Mouse (Mus musculus) stomach, postnatal 0 days (tissue): ENCODE measurements around the gene Myo1c. TPM values are rescaled to one million over a fixed set of nuclear protein-coding genes. Genes with fewer than 3 reads are reported as not detected.

Source experiments
- ATAC-seq: fragments of 200-750 bp; cut with Nextera tagmentation; 2 replicates; pipeline ENCODE4 v1.8.0; 2017; ENCODE audit not compliant: low FRiP score, low TSS enrichment
- DNase-seq: peaks from one replicate; pipeline ENCODE4 v3.0.0-alpha.2; 2016; ENCODE audit warnings: low spot score
- H3K27ac ChIP-seq: fragments of 300-500 bp; sonication (generic); replicated peaks from 2 replicates; pipeline ENCODE4 v1.5.1; 2014; ENCODE audit warnings: mild to moderate bottlenecking, control low read depth
- H3K27me3 ChIP-seq: fragments of 300-500 bp; sonication (generic); 2 replicates; pipeline ENCODE4 v1.6.1; 2014; ENCODE audit warnings: low read length; ENCODE audit not compliant: control insufficient read depth, insufficient read depth
- H3K36me3 ChIP-seq: fragments of 300-500 bp; sonication (generic); 2 replicates; pipeline ENCODE4 v1.6.1; 2014; ENCODE audit warnings: low read length, mixed read lengths; ENCODE audit not compliant: control insufficient read depth, insufficient read depth
- H3K4me1 ChIP-seq: fragments of 300-500 bp; sonication (generic); replicated peaks from 2 replicates; pipeline ENCODE4 v1.6.1; 2014; ENCODE audit warnings: antibody characterized with exemption; ENCODE audit not compliant: control insufficient read depth, insufficient read depth
- H3K4me2 ChIP-seq: fragments of 300-500 bp; sonication (generic); replicated peaks from 2 replicates; pipeline ENCODE4 v1.6.1; 2014; ENCODE audit warnings: low read depth, mild to moderate bottlenecking, control low read depth, moderate library complexity
- H3K4me3 ChIP-seq: fragments of 300-500 bp; sonication (generic); 2 replicates; pipeline ENCODE4 v1.5.1; 2014; ENCODE audit warnings: low read depth, low read length, control low read depth
- H3K9ac ChIP-seq: fragments of 300-500 bp; sonication (generic); 2 replicates; pipeline ENCODE4 v1.6.1; 2014; ENCODE audit warnings: mild to moderate bottlenecking, low read length, control low read depth, mixed read lengths
- H3K9me3 ChIP-seq: fragments of 300-500 bp; sonication (generic); 2 replicates; pipeline ENCODE4 v1.6.1; 2016; ENCODE audit warnings: low read length; ENCODE audit not compliant: control insufficient read depth
- CTCF ChIP-seq: IDR thresholded peaks from 2 replicates; pipeline ENCODE4 v1.5.1; 2016; ENCODE audit warnings: antibody characterized with exemption, low read depth, mild to moderate bottlenecking, moderate library complexity
- EP300 ChIP-seq: optimal IDR thresholded peaks from 2 replicates; pipeline ENCODE3; 2016; ENCODE audit warnings: antibody characterized with exemption
- whole genome bisulfite sequencing: fragments of 180-500 bp; shearing (Covaris S2); extraction: QIAGEN DNeasy Blood & Tissue Kit; methylation state at CpG from one replicate; pipeline ENCODE4 v1.1.7; 2014; 5-methylcytosine and 5-hydroxymethylcytosine counted together
- polyA plus RNA-seq: library from polyadenylated mRNA; unstranded; fragments of >200 nt; fragmentation: Nextera tagmentation; extraction: Ambion mirVana; gene quantifications from 2 replicates; pipeline ENCODE4 v1.2.1, GENCODE M21; 2015

Myo1c gene
- polyA plus RNA-seq, 1 experiment from 2014 or later, result 41.9 TPM

GRCm38 (mm10) chr11:75668621-75669020 lies 18.3 kb downstream of the Myo1c start:
- peaks cover 49% of the 10 kb centered on the region for H3K36me3 ChIP-seq
- no peak for TF ChIP-seq CTCF
- TF ChIP-seq EP300, result no peak
- DNase-seq (no peak), ATAC-seq (no peak)
- no peak overlapping the region for H3K9ac ChIP-seq
- no peak overlapping the region for H3K4me2 ChIP-seq
- WGBS, result 83% methylated on average over 3 of the region's 3 CpGs
- no peaks in the 10 kb centered on the region for H3K4me1 ChIP-seq
- no peak overlapping the region for H3K4me3 ChIP-seq
- no peaks in the 10 kb centered on the region for H3K9me3 ChIP-seq
- H3K27ac ChIP-seq, result no peak overlapping the region
- H3K27me3 ChIP-seq, result no peaks in the 10 kb centered on the region

DNA sequence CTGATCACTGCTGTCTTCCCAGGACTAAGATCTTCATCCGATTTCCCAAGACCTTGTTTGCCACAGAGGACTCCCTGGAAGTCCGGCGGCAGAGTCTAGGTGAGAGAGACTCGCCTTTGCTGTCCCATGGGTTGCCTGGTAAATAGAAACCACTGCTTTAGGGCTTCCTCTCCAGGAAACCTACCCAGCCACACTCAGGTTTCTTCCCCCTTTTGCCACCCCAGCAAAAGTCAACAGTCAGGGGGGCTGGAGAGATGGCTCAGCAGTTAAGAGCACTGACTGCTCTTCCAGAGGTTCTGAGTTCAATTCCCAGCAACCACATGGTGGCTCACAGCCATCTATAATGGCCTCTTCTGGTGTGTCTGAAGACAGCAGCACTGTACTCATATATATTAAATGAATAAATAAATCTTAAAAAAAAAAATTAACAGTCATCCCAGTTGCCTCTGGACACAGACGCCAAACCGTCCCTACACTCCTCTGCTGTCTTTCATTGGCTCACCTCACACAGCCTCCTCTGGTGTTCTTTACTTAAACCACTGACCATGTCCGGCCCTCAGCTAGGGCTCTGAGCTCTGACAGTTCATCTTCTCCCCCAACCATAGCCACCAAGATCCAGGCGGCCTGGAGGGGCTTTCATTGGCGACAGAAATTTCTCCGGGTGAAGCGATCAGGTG lies 19.0 kb downstream of the Myo1c start:
- no peak for DNase-seq
- no peak overlapping the region for H3K9ac ChIP-seq
- H3K36me3 ChIP-seq, result peaks cover 47% of the 10 kb centered on the region
- H3K9me3 ChIP-seq, result no peaks in the 10 kb centered on the region
- WGBS, result 81% methylated on average over 11 of the region's 11 CpGs
- no peak for ATAC-seq
- no peak overlapping the region for H3K4me3 ChIP-seq
- no peaks in the 10 kb centered on the region for H3K27me3 ChIP-seq
- H3K27ac ChIP-seq, result no peak overlapping the region
- TF ChIP-seq EP300 (no peak), CTCF (no peak)
- no peak overlapping the region for H3K4me2 ChIP-seq
- H3K4me1 ChIP-seq, result no peaks in the 10 kb centered on the region

- peaks cover 45% of the 10 kb centered on the region for H3K36me3 ChIP-seq
- H3K9me3 ChIP-seq, result no peaks in the 10 kb centered on the region
- 88% methylated on average over 12 of the region's 12 CpGs for WGBS
- H3K4me3 ChIP-seq, result no peak overlapping the region
- ATAC-seq (no peak), DNase-seq (no peak)
- no peaks in the 10 kb centered on the region for H3K4me1 ChIP-seq
- H3K27ac ChIP-seq, result no peak overlapping the region
- TF ChIP-seq CTCF (no peak), EP300 (no peak)
- H3K9ac ChIP-seq, result no peak overlapping the region
- no peaks in the 10 kb centered on the region for H3K27me3 ChIP-seq
- no peak overlapping the region for H3K4me2 ChIP-seq
Measured at GRCm38 (mm10) chr11:75669853-75670200, 19.5 kb downstream of the Myo1c start.

DNA sequence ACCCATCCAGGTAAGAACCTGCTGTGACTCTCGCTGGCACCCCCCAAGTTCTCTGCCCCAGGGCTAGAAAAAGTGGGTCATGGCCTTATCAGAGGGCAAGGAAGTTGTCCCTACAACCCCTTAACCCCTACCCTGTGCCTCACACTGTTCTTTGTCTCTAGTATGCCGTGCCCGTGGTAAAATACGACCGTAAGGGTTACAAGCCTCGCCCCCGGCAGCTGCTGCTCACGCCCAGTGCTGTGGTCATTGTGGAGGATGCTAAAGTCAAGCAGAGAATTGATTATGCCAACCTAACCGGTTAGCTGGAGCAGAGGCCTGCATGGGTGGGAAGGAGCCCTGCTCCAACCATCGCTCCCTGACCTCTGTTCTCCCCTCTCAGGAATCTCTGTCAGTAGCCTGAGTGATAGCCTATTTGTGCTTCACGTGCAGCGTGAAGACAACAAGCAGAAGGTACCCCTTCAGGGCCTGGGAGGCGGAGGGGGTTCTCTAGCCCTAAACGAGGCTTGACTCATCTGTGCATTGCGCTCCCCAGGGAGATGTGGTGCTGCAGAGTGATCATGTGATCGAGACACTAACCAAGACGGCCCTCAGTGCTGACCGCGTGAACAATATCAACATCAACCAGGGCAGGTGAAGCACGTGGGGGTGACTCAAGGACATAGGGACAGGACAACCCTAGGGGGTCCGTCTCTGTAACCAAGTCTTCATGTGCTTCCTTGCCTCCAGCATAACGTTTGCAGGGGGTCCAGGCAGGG lies 21.3 kb downstream of the Myo1c start:
- 79% methylated on average over 22 of the region's 22 CpGs for WGBS
- H3K36me3 ChIP-seq, result peaks cover 42% of the 10 kb centered on the region
- TF ChIP-seq CTCF (no peak), EP300 (no peak)

DNA sequence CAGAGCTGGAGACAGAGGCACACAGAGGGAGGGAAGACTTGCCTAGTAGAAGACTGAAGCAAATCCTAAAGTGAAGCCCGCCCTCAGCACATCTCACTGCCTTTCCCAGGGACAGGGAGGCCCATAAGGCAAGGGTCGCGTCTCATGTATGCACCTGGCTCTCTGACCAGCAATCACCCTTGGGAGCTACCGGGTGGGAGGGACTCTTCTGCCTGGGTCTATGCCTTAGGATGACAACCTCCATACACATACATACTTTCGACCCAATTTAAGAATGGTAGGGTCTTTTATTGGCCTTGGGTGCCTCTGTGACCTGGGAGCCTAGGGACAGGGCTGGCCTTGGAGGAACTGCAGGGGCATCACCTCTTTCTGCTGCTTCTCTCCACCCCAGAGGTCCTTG lies 23.1 kb downstream of the Myo1c start:
- Histone ChIP-seq H3K9me3 (no peaks in the 10 kb centered on the region), H3K4me3 (no peak overlapping the region), H3K4me1 (no peaks in the 10 kb centered on the region), H3K4me2 (no peak overlapping the region), H3K27me3 (no peaks in the 10 kb centered on the region), H3K27ac (no peak overlapping the region), H3K9ac (no peak overlapping the region), H3K36me3 (peaks cover 32% of the 10 kb centered on the region)
- TF ChIP-seq CTCF, result no peak
- no peak for TF ChIP-seq EP300
- WGBS, result 89% methylated on average over 5 of the region's 5 CpGs
- DNase-seq, result no peak
- no peak for ATAC-seq

More for the DNA sequence above, 21.3 kb downstream of the Myo1c start:
- no peak overlapping the region for H3K4me2 ChIP-seq
- no peaks in the 10 kb centered on the region for H3K27me3 ChIP-seq
- no peak overlapping the region for H3K27ac ChIP-seq
- no peak overlapping the region for H3K4me3 ChIP-seq
- H3K9ac ChIP-seq, result no peak overlapping the region
- H3K9me3 ChIP-seq, result no peaks in the 10 kb centered on the region
- DNase-seq, result no peak
- no peak for ATAC-seq
- H3K4me1 ChIP-seq, result no peaks in the 10 kb centered on the region

GRCm38 (mm10) chr11:75674875-75675274 lies 24.6 kb downstream of the Myo1c start:
- no peak overlapping the region for H3K27ac ChIP-seq
- 62% methylated on average over 3 of the region's 3 CpGs for WGBS
- TF ChIP-seq CTCF (no peak), EP300 (no peak)
- H3K4me3 ChIP-seq, result no peak overlapping the region
- H3K27me3 ChIP-seq, result no peaks in the 10 kb centered on the region
- H3K36me3 ChIP-seq, result peaks cover 24% of the 10 kb centered on the region
- H3K4me1 ChIP-seq, result no peaks in the 10 kb centered on the region
- DNase-seq (no peak), ATAC-seq (no peak)
- H3K4me2 ChIP-seq, result no peak overlapping the region
- H3K9ac ChIP-seq, result no peak overlapping the region
- no peaks in the 10 kb centered on the region for H3K9me3 ChIP-seq
